Mouse (Mus musculus) ES-E14 (cell line): ENCODE measurements around the gene Pten.

Experiments
- HCFC1 ChIP-seq: IDR thresholded peaks from 2 replicates; pipeline ENCODE4 v1.6.1; 2012; ENCODE audit warnings: low read length, inconsistent platforms, borderline replicate concordance; ENCODE audit not compliant: insufficient read depth
- MAFK ChIP-seq: IDR thresholded peaks from 2 replicates; pipeline ENCODE4 v1.6.1; 2014; ENCODE audit warnings: mild to moderate bottlenecking, low read depth, low read length, inconsistent platforms; ENCODE audit not compliant: insufficient read depth
- ZC3H11A ChIP-seq: IDR thresholded peaks from 2 replicates; pipeline ENCODE4 v1.6.1; 2012; ENCODE audit warnings: low read depth, mild to moderate bottlenecking, inconsistent platforms, low read length, borderline replicate concordance

GRCm38 (mm10) chr19:32752357-32752756, 4.9 kb upstream of the Pten start:
- TF ChIP-seq ZC3H11A = no peak
- no peak for TF ChIP-seq HCFC1
- TF ChIP-seq MAFK = peak; percentile 56
